Mouse (Mus musculus): ENCODE data around the gene Hipk1. TPM values are rescaled to one million over a fixed set of nuclear protein-coding genes. Genes with fewer than 3 reads are reported as not detected.

Gene Hipk1
- polyA plus RNA-seq, 1 experiment = 55.2 TPM

DNA sequence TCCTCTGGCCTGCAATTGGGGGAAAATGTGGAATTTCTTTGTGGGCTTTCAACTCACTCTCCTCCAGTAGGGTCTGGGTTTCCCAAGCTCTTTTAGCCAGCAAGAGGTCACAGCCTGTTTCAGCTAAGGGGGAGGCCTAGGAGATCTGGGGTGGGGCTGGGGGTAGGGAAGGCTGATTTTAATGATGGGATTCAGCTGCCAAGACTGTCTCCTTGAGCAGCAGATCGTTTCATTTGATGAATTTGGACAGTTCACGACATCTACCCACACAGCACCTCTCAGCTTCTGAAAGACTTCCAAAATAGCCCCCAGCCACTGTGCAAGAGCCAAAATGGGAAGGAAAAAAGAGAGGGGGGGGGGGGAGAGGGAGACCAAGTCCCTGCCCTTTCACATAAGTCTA is 58.2 kb downstream of the Hipk1 start:
- no peak for TF ChIP-seq POLR2A (IDR thresholded peaks at IDR 0.05; ENCODE audit: low read depth, low read length)
- H3K36me3 ChIP-seq (ENCODE audit: control insufficient read depth, insufficient read depth, low read length) = no peaks in the 10 kb centered on the region; the same call in 1 of the 2 replicates
- no peak overlapping the region for H3K4me3 ChIP-seq (ENCODE audit: low read depth, low read length)
- no peak overlapping the region for H3K27ac ChIP-seq (ENCODE audit: insufficient read depth, low read depth, low read length)
- 66% methylated on average over 2 of the region's 2 CpGs for WGBS
- H3K4me1 ChIP-seq (ENCODE audit: control insufficient read depth, insufficient read depth, insufficient read length, low read length) = 0 out of 2 replicates have a peak, but pooled peaks cover 3% of the 10 kb centered on the region
- no peaks in the 10 kb centered on the region for H3K27me3 ChIP-seq (ENCODE audit: control insufficient read depth, insufficient read depth, low read length)

DNA sequence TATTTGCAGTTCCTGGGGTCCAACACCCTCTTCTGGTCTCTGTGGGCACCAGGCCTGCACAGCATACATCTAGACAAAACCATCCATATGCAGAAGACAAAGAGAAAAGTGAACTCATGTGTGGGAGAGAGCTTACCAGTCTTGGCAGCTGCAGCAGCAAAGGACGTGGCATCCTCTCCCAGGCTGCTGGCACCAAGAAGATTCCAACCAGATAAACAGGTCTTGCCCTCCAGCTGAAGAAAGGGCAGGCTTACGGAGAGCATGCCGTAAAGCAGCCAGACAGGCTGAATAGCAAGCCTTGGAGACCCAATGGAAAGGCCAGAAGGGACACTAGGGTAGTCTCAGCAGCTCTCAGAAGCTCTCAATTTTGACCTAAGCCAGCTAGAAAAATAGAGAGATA is 59.2 kb downstream of the Hipk1 start:
- 73% methylated on average over 3 of the region's 3 CpGs for WGBS
- no peaks in the 10 kb centered on the region for H3K27me3 ChIP-seq (ENCODE audit: control insufficient read depth, insufficient read depth, low read length)
- TF ChIP-seq CTCF (IDR thresholded peaks at IDR 0.05; ENCODE audit: extremely low read depth, insufficient read length, insufficient replicate concordance, low read depth, low read length) (no peak), POLR2A (IDR thresholded peaks at IDR 0.05; ENCODE audit: low read depth, low read length) (no peak)
- H3K4me1 ChIP-seq (ENCODE audit: control insufficient read depth, insufficient read depth, insufficient read length, low read length) = 0 out of 2 replicates have a peak, but pooled peaks cover 3% of the 10 kb centered on the region
- no peak overlapping the region for H3K27ac ChIP-seq (ENCODE audit: insufficient read depth, low read depth, low read length)
- H3K36me3 ChIP-seq (ENCODE audit: control insufficient read depth, insufficient read depth, low read length) = no peaks in the 10 kb centered on the region; the same call in 1 of the 2 replicates
- no peak overlapping the region for H3K4me3 ChIP-seq (ENCODE audit: low read depth, low read length)

DNA sequence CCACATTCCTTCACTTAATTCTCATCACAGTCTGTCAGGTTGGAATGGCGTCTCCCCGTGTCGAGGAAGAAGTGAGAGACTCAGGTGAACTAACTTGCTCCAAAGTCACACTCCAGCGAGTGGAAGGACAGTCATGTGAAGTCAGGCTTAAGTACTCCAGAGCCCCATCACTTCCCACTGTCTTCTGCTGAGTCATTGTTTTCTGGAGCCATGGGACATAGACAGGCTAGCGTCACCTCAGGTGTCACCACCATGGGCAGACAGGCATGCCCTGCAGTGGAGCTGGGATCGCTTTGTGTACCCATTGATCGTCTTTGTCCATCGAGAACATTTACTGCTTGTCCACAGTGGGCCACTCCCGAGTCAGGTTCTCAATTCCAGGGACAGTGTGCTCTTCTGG is 61.5 kb downstream of the Hipk1 start:
- Histone ChIP-seq H3K4me1 (ENCODE audit: control insufficient read depth, insufficient read depth, insufficient read length, low read length) (0 out of 2 replicates have a peak, but pooled peaks cover 3% of the 10 kb centered on the region), H3K36me3 (ENCODE audit: control insufficient read depth, insufficient read depth, low read length) (no peaks in the 10 kb centered on the region), H3K27ac (ENCODE audit: insufficient read depth, low read depth, low read length) (no peak overlapping the region), H3K4me3 (ENCODE audit: low read depth, low read length) (no peak overlapping the region), H3K27me3 (ENCODE audit: control insufficient read depth, insufficient read depth, low read length) (no peaks in the 10 kb centered on the region)
- 82% methylated on average over 9 of the region's 9 CpGs for WGBS
- TF ChIP-seq POLR2A (IDR thresholded peaks at IDR 0.05; ENCODE audit: low read depth, low read length) = no peak
- TF ChIP-seq CTCF (IDR thresholded peaks at IDR 0.05; ENCODE audit: extremely low read depth, insufficient read length, insufficient replicate concordance, low read depth, low read length) = no peak

DNA sequence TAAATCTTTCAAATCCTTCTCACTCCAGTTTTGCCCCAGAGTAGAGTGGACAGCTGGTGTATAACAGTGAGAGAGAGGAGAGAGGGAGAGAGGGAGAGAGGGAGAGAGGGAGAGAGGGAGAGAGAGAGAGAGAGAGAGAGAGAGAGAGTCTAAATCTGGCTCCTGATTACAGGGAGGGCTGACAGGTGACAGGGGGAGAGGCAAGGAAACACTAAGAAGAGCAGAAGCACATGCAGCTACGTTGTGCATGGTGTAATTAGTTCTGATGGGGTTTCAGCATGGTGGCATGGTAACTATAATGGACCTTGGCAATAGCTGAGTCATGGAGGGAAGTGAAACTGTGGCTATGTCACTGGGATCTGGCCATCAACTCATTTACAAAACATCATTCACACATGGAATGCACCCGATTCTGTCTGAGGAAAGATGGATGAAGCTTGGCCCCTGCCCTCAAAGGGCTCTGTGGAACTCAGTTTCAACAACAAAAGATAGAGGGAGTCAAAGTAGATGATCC is 63.5 kb downstream of the Hipk1 start:
- Histone ChIP-seq H3K4me1 (ENCODE audit: control insufficient read depth, insufficient read depth, insufficient read length, low read length) (no peaks in the 10 kb centered on the region), H3K36me3 (ENCODE audit: control insufficient read depth, insufficient read depth, low read length) (no peaks in the 10 kb centered on the region), H3K27ac (ENCODE audit: insufficient read depth, low read depth, low read length) (no peak overlapping the region), H3K4me3 (ENCODE audit: low read depth, low read length) (no peak overlapping the region), H3K27me3 (ENCODE audit: control insufficient read depth, insufficient read depth, low read length) (no peaks in the 10 kb centered on the region)
- 31% methylated on average over 2 of the region's 2 CpGs for WGBS
- TF ChIP-seq CTCF (IDR thresholded peaks at IDR 0.05; ENCODE audit: extremely low read depth, insufficient read length, insufficient replicate concordance, low read depth, low read length) = no peak
- TF ChIP-seq POLR2A (IDR thresholded peaks at IDR 0.05; ENCODE audit: low read depth, low read length) = no peak

DNA sequence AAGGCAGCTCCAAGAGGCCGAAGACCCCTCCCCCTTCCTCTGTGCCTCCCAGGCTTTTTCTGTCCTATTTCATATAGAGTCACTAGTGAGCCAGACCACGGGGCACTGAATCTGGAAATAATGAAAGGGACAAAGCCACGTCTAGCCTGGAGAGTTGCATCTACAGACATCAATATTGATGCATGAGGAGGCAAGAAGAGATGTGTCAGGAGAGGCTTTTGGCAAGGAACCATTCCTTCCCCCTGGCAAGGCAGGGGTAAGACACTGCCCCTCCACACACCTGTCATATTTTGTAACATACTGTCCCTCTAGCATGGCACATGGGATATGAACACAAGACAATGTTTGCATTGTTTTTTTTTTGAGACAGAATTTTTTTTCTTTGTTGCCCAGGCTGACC is 64.7 kb downstream of the Hipk1 start:
- Histone ChIP-seq H3K36me3 (ENCODE audit: control insufficient read depth, insufficient read depth, low read length) (no peaks in the 10 kb centered on the region), H3K4me3 (ENCODE audit: low read depth, low read length) (no peak overlapping the region), H3K4me1 (ENCODE audit: control insufficient read depth, insufficient read depth, insufficient read length, low read length) (no peaks in the 10 kb centered on the region), H3K27ac (ENCODE audit: insufficient read depth, low read depth, low read length) (no peak overlapping the region), H3K27me3 (ENCODE audit: control insufficient read depth, insufficient read depth, low read length) (no peaks in the 10 kb centered on the region)
- 61% methylated on average over 3 of the region's 3 CpGs for WGBS
- TF ChIP-seq CTCF (IDR thresholded peaks at IDR 0.05; ENCODE audit: extremely low read depth, insufficient read length, insufficient replicate concordance, low read depth, low read length) = no peak
- no peak for TF ChIP-seq POLR2A (IDR thresholded peaks at IDR 0.05; ENCODE audit: low read depth, low read length)

DNA sequence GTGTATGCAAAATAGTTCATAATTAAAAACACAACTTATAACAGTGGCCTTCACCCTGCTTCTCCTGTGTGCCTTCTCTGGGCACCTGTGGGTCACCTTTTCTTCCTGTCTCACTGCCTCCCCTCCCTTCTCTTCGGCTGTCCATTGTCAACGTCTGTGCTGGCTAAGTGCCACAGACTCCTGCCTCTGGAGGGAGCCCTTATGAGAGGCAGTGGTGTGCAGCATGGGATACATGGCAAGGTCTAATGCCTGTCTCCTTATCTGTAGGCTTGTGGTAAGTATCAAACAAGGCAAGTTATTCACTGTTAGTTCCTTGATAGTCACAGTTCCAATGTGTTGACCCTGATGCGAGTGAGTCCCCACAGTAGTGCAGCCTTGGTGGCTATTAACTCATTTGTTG is 67.2 kb downstream of the Hipk1 start:
- H3K4me1 ChIP-seq (ENCODE audit: control insufficient read depth, insufficient read depth, insufficient read length, low read length) = no peaks in the 10 kb centered on the region
- no peaks in the 10 kb centered on the region for H3K36me3 ChIP-seq (ENCODE audit: control insufficient read depth, insufficient read depth, low read length)
- WGBS = 23% methylated on average over 3 of the region's 3 CpGs
- H3K27ac ChIP-seq (ENCODE audit: insufficient read depth, low read depth, low read length) = no peak overlapping the region
- H3K4me3 ChIP-seq (ENCODE audit: low read depth, low read length) = no peak overlapping the region
- no peak for TF ChIP-seq POLR2A (IDR thresholded peaks at IDR 0.05; ENCODE audit: low read depth, low read length)
- TF ChIP-seq CTCF (IDR thresholded peaks at IDR 0.05; ENCODE audit: extremely low read depth, insufficient read length, insufficient replicate concordance, low read depth, low read length) = no peak
- no peaks in the 10 kb centered on the region for H3K27me3 ChIP-seq (ENCODE audit: control insufficient read depth, insufficient read depth, low read length)

DNA sequence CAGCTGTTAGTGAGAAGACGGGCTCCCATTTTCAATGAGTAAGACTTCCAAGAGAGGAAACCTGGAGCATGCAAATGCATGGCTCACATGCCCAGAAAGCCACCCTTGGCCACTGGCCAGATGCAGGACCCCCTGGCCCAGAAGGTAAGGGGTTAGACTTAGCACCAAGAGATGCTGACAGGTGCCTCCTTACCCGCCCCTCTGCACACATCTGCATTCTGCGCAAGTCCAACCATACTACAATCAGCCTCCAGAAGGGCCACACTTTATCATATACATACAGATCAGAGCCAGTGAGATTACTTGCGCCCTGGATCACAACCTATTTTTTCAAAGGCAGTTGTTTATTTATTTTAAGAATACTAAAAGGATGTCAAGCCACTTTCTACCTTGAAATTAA is 72.6 kb downstream of the Hipk1 start:
- H3K27ac ChIP-seq (ENCODE audit: insufficient read depth, low read depth, low read length) = no peak overlapping the region
- 89% methylated on average over 4 of the region's 4 CpGs for WGBS
- no peaks in the 10 kb centered on the region for H3K36me3 ChIP-seq (ENCODE audit: control insufficient read depth, insufficient read depth, low read length)

More for the DNA sequence above, 72.6 kb downstream of the Hipk1 start:
- H3K4me1 ChIP-seq (ENCODE audit: control insufficient read depth, insufficient read depth, insufficient read length, low read length) = no peaks in the 10 kb centered on the region; the same call in 1 of the 2 replicates
- H3K4me3 ChIP-seq (ENCODE audit: low read depth, low read length) = no peak overlapping the region
- TF ChIP-seq CTCF (IDR thresholded peaks at IDR 0.05; ENCODE audit: extremely low read depth, insufficient read length, insufficient replicate concordance, low read depth, low read length) (no peak), POLR2A (IDR thresholded peaks at IDR 0.05; ENCODE audit: low read depth, low read length) (no peak)
- no peaks in the 10 kb centered on the region for H3K27me3 ChIP-seq (ENCODE audit: control insufficient read depth, insufficient read depth, low read length)
